Mouse (Mus musculus) lung, adult 18-20 months (tissue): ENCODE measurements around the gene Usp19.

Source experiments
- DNase-seq, 2 experiments: peaks; one replicate each; pipeline ENCODE4 v3.0.0; 2022; ENCODE audit warnings: mixed read lengths in 2 of 2

The Usp19 gene

GRCm38 (mm10) chr9:108469430-108469829 lies 21.0 kb upstream of the Usp19 start:
- no peak for DNase-seq

DNA sequence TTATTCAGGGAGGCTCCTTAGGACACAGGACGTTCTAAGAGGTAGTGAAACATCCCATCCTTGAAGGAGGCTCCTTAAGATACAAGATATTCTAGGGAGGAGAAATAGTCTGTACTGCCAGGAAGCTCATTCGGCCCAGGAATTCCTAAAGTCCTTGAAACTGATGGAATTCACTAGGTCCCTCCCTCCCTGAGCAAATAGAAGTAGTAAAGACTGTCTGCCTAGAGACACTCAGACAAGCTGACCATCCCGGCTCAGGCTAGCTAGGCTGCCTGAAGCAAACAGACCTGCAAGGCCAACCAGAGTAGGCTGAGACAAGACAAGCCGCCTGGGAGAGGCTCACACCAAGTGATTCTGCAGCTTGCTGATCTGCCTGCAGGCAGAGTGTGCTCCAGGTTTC lies 20.6 kb upstream of the Usp19 start:
- no peak for DNase-seq

DNA sequence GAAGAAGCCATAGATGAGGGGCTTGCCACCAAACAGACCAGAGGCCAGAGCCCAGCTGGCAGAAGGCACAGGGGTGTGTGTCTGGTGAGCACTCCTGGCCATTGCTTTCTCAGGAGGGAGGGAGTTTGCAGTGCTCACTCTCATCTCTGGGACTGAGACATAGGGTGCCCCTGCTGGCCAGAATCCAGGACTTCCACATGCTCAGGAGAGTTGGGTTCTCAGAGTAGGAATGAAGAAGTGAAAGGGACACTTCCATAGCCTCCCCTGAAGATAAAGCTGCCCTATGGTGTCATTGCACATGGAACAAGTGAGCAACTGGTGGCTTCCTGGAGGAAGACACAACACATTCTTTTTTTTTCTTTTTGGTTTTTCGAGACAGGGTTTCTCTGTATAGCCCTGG lies 15.9 kb upstream of the Usp19 start:
- no peak for DNase-seq

DNA sequence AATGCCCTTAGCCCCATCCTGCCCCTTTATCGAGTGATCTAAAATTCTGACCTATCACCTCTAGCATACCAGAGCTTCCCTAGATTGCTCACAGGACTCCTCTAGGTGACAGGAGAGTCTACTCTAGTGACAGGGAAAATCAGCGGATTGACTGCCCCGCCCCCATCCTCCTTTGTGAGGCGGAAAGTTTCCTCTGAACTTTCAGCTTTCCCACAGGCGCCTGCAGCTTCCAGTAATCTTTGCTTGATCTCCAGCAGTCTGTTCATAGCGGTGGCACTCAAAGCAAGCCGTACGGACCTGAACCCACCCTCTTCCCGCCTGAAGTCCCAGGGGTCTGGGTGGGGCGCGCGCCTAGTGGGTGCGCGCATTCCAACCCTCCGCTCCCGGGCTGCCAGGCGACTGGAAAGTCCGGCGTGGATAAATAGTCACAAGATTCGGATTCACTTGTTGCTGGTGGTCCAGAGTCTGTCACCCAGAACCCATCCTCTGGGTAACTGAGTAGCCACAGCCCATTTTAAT lies 11.7 kb upstream of the Usp19 start:
- peak; percentile 83 to 86 for DNase-seq

DNA sequence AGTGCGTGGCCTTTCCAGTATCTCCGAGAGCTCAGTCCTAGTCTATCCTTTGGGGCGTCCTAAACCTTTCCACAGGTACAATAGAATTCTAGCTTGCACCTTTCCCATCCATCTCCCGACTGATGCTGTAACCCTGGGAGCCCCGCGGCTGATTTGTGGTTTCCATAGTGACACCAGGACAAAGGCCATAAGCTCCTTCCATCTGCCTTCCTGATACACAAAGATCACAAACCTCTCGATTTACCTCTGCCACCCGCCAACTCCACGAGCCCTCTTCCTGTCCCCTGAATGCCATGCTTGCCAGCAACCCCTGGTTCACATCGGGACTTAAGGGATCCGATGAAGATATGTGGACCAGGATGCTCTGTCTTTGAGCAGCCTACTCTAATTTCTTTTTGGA lies 11.2 kb upstream of the Usp19 start:
- no peak for DNase-seq

- peak; percentile 36 to 40 for DNase-seq
Observed at GRCm38 (mm10) chr9:108479721-108480351, 10.6 kb upstream of the Usp19 start, which contains the start of gene Lamb2. Lamb2 (plus strand) TSS chr9:108479736.

DNA sequence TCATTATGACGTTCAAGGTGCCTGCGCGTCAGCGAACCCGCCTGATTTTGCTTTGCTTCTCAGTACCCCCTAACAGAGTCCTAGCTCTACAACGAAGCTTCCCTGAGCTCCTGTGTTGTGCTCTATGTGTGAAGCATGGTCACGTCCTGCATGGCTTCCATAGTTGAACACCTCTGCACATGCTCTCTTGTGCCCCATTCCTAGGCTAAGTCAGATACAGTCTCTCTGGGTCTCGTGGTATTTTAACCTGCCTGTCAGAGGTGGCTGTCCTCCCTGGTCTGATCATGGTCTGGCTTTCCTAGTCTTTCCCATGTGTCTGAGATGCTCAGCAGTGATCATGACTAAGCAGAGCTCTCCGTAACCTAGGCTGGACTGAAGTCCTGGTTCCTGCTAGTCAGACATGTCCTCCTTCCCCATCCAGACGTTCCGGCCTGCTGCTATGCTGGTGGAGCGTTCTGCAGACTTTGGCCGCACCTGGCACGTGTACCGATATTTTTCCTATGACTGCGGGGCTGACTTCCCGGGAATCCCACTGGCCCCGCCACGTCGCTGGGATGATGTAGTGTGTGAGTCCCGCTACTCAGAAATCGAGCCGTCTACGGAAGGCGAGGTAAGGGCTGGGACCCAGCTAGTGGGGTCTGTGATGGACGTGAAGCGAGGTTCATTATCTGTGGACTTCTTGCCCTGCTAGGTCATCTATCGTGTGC lies 9.4 kb upstream of the Usp19 start:
- no peak for DNase-seq

DNA sequence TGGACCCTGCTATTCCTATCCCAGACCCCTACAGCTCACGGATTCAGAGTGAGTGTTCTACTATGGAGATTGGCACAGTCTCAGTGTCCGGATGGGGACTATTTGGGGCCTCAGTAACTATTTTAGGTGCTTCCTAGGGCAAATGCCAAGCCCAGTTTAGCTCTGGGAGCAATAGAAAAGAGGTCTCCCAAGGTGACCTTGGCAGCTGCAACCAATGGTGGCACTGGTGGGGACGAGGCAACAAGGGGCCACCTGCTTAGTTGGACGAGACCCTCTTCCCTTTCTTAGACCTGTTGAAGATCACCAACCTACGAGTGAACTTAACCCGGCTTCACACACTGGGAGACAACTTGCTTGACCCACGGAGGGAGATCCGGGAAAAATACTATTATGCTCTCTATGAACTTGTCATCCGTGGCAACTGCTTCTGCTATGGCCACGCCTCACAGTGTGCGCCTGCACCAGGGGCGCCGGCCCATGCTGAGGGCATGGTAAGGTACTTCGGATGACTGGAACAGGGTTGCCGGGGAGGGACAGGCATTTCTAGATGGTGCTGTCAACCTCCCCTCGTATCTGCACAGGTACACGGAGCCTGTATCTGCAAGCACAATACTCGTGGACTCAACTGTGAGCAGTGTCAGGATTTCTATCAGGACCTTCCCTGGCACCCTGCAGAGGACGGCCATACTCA lies 8.7 kb upstream of the Usp19 start:
- DNase-seq, result no peak

DNA sequence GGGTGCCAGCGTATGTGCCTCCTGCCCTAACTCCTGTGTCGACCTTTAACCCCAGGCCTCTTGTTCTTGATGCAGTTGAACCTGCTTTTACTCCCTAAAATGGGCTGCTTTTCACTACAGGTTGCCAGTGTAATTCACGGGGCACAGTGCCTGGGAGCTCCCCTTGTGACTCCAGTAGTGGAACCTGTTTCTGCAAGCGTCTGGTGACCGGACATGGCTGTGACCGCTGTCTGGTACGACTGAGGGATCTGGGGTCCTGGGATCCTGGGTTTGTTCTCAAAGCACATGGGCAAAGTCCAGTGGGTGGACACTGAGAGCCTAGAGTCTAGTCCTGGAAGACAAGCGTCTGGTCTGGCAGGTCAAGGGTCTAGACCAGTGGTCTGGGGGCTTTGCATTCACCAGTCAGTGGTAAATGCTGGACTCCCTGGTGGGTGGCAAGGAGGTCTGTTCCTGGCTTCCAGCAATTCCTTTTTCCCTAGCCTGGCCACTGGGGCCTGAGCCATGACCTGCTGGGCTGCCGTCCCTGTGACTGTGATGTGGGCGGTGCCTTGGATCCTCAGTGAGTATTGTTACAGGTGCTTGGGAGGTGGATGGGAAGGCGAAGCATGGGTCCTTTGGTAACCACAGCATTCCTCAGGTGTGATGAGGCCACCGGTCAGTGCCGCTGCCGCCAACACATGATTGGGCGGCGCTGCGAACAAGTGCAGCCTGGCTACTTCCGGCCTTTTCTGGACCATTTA lies 7.2 kb upstream of the Usp19 start:
- no peak for DNase-seq

DNA sequence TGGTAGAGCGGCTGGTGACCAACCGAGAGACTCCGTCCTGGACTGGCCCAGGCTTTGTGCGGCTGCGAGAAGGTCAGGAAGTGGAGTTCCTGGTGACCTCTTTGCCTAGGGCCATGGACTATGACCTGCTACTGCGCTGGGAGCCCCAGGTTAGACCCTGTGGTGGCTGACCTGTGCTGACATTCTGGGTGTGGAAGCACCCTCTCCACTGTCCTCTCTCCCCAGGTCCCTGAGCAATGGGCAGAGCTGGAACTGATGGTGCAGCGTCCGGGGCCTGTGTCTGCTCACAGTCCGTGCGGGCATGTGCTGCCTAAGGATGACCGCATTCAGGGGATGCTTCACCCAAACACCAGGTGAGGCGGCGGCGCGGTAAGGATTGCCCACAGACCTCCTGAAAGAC lies 6.4 kb upstream of the Usp19 start:
- no peak for DNase-seq

DNA sequence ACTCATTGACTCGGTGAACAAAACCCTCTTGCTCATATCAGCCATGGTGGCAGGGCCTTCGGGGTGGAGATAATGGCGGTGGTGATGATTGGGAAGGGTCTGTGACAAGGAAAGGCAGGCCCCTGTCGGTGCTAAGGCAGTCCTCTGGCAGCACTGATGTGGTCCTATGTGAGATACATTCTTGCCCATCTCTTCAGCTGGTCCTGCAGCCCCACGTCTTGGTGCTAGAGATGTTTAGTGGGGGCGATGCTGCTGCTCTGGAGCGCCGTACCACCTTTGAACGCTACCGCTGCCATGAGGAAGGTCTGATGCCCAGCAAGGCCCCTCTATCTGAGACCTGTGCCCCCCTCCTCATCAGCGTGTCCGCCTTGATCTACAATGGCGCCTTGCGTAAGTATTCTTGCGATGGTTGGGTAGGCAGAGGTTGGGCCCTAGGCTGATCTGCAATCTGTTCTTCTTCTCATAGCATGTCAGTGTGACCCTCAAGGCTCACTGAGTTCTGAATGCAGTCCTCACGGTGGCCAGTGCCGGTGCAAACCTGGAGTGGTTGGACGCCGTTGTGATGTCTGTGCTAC lies 5.0 kb upstream of the Usp19 start:
- no peak for DNase-seq

DNA sequence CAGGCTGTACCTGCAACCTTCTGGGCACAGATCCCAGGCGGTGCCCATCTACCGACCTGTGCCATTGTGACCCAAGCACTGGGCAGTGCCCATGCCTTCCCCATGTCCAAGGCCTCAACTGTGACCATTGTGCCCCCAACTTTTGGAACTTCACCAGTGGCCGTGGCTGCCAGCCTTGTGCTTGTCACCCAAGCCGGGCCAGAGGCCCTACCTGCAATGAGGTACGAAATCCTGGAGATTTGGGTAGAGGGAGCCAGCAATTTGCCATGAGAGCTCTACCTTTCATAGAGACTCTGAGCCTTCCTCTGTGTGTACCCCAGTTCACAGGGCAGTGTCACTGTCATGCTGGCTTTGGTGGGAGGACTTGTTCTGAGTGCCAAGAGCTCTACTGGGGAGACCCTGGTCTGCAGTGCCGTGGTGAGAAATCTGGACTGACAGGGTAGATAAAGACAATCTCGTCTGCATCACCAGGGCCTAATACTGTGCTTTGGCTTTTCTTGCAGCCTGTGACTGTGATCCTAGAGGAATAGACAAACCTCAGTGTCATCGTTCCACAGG lies 3.4 kb upstream of the Usp19 start:
- no peak for DNase-seq

- DNase-seq, result no peak
Observed at GRCm38 (mm10) chr9:108488403-108488802, 2.0 kb upstream of the Usp19 start.

- DNase-seq, result no peak
Observed at GRCm38 (mm10) chr9:108489215-108489614, 1.2 kb upstream of the Usp19 start.

DNA sequence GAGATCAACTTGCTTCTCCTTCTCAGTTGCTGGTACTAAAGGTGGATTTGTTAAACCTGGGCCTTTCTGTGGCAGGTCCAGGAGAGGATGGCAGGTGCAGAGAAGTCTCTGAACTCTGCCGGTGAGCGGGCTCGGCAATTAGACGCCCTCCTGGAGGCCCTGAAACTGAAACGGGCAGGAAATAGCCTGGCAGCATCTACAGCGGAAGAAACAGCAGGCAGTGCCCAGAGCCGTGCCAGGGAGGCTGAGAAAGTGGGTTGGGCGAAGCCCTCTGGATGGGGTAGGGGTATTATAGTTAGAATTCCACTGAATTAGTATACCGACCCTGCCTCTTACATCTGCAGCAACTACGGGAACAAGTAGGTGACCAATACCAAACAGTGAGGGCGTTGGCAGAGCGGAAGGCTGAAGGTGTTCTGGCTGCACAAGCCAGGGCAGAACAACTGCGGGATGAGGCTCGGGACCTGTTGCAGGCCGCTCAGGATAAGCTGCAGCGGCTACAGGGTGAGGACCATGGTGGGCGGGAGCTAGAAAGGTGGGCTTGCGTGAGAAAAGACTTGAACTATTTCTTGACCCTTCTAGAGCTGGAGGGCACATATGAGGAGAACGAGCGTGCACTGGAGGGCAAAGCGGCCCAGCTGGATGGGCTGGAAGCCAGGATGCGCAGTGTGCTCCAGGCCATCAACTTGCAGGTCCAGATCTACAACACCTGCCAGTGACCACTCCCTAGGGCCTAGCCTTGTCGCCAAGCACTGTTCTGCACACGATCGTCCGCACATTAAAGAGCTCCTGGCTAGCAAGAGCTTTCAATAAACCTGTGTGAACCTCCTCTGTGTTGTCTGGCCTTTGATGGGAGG lies 472 bp upstream of the Usp19 start:
- DNase-seq, result no peak

DNA sequence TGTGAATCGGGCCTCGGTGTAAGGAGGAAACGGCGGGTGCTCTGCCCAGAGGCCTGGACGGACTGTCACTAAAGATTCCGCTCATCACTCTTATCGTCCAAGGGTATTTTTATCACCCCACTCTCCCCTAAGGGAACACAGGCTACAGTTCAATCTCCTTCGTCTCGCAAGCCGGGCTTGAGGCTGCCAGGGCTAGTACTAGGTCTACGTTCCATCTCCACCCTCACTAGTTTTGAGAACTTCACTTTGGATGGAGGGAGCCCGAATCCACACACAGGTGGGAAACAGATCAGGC lies 831 bp downstream of the Usp19 start:
- DNase-seq, result no peak

DNA sequence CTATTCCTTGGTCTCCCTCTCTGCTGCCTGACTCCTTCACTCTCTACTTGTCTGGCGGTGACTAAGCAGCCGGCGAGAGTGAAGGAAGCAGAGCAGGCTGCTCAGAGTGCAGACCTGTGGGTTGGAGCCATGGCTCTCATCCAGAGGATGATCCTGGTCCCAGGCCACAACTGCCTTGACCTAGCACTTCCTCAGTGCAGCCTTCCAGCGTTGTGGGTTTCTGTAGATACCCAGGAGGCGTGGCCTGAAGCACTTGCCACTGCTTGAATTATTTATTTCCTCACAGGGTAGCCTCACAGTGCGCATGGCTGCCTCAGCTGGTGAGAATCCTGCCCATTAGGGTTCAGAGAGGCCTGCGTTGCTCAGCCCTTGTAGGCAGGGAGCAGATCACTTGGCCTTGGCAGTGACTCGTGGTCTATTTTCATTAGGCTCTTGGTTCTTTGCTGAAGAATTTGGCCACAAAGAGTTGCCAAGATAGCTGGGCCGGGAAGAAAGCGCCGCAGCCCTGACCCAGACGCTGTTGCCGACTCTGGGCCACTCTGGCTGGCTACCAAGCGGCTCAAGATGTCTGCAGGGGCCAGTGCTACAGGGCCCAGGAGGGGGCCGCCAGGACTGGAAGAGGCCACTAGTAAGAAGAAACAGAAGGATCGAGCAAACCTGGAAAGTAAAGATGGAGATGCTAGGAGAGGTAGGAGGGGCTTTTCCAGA lies 1.8 kb downstream of the Usp19 start:
- peak; percentile 33 to 34 for DNase-seq

GRCm38 (mm10) chr9:108493246-108493645 lies 2.8 kb downstream of the Usp19 start:
- DNase-seq, result no peak

GRCm38 (mm10) chr9:108494146-108494825 lies 3.9 kb downstream of the Usp19 start:
- DNase-seq, result no peak

DNA sequence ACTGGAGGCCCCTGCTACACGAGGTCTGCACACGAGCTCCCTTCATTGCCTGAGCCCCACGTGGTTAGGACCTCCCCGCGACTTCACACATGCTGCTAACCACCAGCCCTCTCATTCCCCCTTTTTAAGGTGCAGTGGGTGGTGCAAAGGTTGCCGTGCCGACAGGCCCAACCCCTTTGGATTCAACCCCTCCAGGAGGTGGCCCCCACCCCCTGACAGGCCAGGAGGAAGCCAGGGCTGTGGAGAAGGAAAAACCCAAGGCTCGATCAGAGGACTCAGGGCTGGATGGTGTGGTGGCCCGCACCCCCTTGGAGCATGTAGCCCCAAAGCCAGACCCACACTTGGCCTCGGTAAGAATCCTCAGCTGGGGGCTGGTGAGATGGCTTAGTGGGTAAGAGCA lies 4.5 kb downstream of the Usp19 start:
- no peak for DNase-seq
